Mouse (Mus musculus) 416B (cell line): ENCODE results near the gene Psmd11.
A peak's percentile ranks its signal among the peaks of the same experiment; 100 is the strongest.

Experiments
- DNase-seq: peaks from one replicate; pipeline ENCODE4 v3.0.0; 2011; ENCODE audit warnings: low read depth

Psmd11 gene

GRCm38 (mm10) chr11:80482347-80482746, 53.9 kb downstream of the Psmd11 start:
- DNase-seq, result no peak

GRCm38 (mm10) chr11:80482921-80483320, 54.5 kb downstream of the Psmd11 start:
- DNase-seq, result no peak

- no peak for DNase-seq
These were observed 55.2 kb downstream of the Psmd11 start for GRCm38 (mm10) chr11:80483536-80484067.

- DNase-seq, result no peak
These were observed 55.9 kb downstream of the Psmd11 start for GRCm38 (mm10) chr11:80484191-80484791.

- DNase-seq, result no peak
These were observed 56.7 kb downstream of the Psmd11 start for GRCm38 (mm10) chr11:80485120-80485551.

- DNase-seq, result no peak
These were observed 57.3 kb downstream of the Psmd11 start for GRCm38 (mm10) chr11:80485622-80486206.

GRCm38 (mm10) chr11:80487904-80488587, 59.6 kb downstream of the Psmd11 start:
- no peak for DNase-seq

GRCm38 (mm10) chr11:80489172-80489881, 60.9 kb downstream of the Psmd11 start:
- DNase-seq, result no peak

- peak; percentile 81 for DNase-seq
These were observed 61.4 kb downstream of the Psmd11 start for GRCm38 (mm10) chr11:80489882-80490196.

GRCm38 (mm10) chr11:80490831-80491230, 62.4 kb downstream of the Psmd11 start:
- no peak for DNase-seq

- DNase-seq, result no peak
These were observed 64.8 kb downstream of the Psmd11 start for GRCm38 (mm10) chr11:80493186-80493585.

- no peak for DNase-seq
These were observed 66.4 kb downstream of the Psmd11 start for GRCm38 (mm10) chr11:80494852-80495251.

- DNase-seq, result no peak
These were observed 67.6 kb downstream of the Psmd11 start for GRCm38 (mm10) chr11:80495972-80496371.

- peak; percentile 28 for DNase-seq
These were observed 68.2 kb downstream of the Psmd11 start for GRCm38 (mm10) chr11:80496640-80497039.

GRCm38 (mm10) chr11:80497225-80497919, 69.0 kb downstream of the Psmd11 start:
- no peak for DNase-seq

- DNase-seq, result no peak
These were observed 70.1 kb downstream of the Psmd11 start for GRCm38 (mm10) chr11:80498328-80499070.

- peak; percentile 37 for DNase-seq
These were observed 71.1 kb downstream of the Psmd11 start for GRCm38 (mm10) chr11:80499550-80499952.

GRCm38 (mm10) chr11:80503281-80503680, 74.9 kb downstream of the Psmd11 start:
- no peak for DNase-seq

GRCm38 (mm10) chr11:80503726-80504452, 75.5 kb downstream of the Psmd11 start:
- no peak for DNase-seq

- peak; percentile 53 for DNase-seq
These were observed 76.3 kb downstream of the Psmd11 start for GRCm38 (mm10) chr11:80504519-80505385.
